ENCODE assay signal across 13 mouse cellular contexts in genomic region chr2:132989778-132990564, GRCm38 (mm10). TPM values are rescaled to one million over a fixed set of nuclear protein-coding genes. Genes with fewer than 3 reads are reported as not detected.
A peak's percentile ranks its signal among the peaks of the same experiment; 100 is the strongest.
DNase-seq lines count a peak whose midpoint lies in the region; ATAC-seq and TF ChIP-seq lines count a peak whose summit lies in the region.
"Had no signal": no experiment of that assay in that cellular context is flagged by ENCODE, and none has a peak within 500 bp of the region (broad histone marks: within the 10 kb centered on the region; RNA-seq: fewer than 3 reads in every experiment).

No protein-coding gene starts in this region.

- no peaks in the 10 kb centered on the region for H3K36me3 ChIP-seq in limb, embryonic 15.5 days
- no peaks in the 10 kb centered on the region for H3K36me3 ChIP-seq in limb, embryonic 10.5 days
- H3K36me3 ChIP-seq in heart, postnatal 0 days (replicated peaks; ENCODE audit: control insufficient read depth, insufficient read depth, low read length) = no peaks in the 10 kb centered on the region

- no peak overlapping the region for H3K4me3 ChIP-seq in limb, embryonic 15.5 days
- no peak overlapping the region for H3K4me3 ChIP-seq in limb, embryonic 10.5 days
- no peak overlapping the region for H3K4me3 ChIP-seq in heart, postnatal 0 days (ENCODE audit: low read depth, low read length)

- no peaks in the 10 kb centered on the region for H3K27me3 ChIP-seq in limb, embryonic 15.5 days
- no peaks in the 10 kb centered on the region for H3K27me3 ChIP-seq in limb, embryonic 10.5 days (ENCODE audit: low read depth, poor library complexity, severe bottlenecking)
- no peaks in the 10 kb centered on the region for H3K27me3 ChIP-seq in heart, postnatal 0 days (ENCODE audit: control insufficient read depth, insufficient read depth, low read length)

- DNase-seq in limb, embryonic 10.5 days (ENCODE audit: low spot score) = no peak
- peak; percentile 13 for DNase-seq in fibroblast of lung, adult 2 months (ENCODE audit: low read depth)
- DNase-seq in heart, postnatal 0 days (ENCODE audit: low spot score) = peak; percentile 6
- peak; percentile 36 for DNase-seq in skeletal muscle tissue, adult 2 months (ENCODE audit: low read depth, low spot score)
- no peak for DNase-seq in layer of hippocampus, adult 9-11 months
- no peak for DNase-seq in frontal cortex, postnatal 25 days (ENCODE audit: low spot score in 2 of 2)
- no peak for DNase-seq in left cerebral cortex, adult 9 months (ENCODE audit: low spot score in 2 of 2)
- DNase-seq: kidney, postnatal 14 days; right cerebral cortex, adult 18-20 months had no signal

- H3K9me3 ChIP-seq in limb, embryonic 15.5 days = no peaks in the 10 kb centered on the region
- no peaks in the 10 kb centered on the region for H3K9me3 ChIP-seq in limb, embryonic 10.5 days (replicated peaks)
- no peaks in the 10 kb centered on the region for H3K9me3 ChIP-seq in heart, postnatal 0 days (replicated peaks; ENCODE audit: control insufficient read depth, low read length)

- H3K4me1 ChIP-seq in limb, embryonic 15.5 days = peaks cover 14% of the 10 kb centered on the region
- H3K4me1 ChIP-seq in limb, embryonic 10.5 days = 0 out of 2 replicates have a peak, but pooled peaks cover 5% of the 10 kb centered on the region
- H3K4me1 ChIP-seq in heart, postnatal 0 days (ENCODE audit: control insufficient read depth, insufficient read depth) = no peaks in the 10 kb centered on the region; the same call in 1 of the 2 replicates

- 50% methylated on average over 11 of the region's 11 CpGs for WGBS in limb, embryonic 15.5 days
- 63% methylated on average over 11 of the region's 11 CpGs for WGBS in limb, embryonic 10.5 days
- 43% methylated on average over 11 of the region's 11 CpGs for WGBS in heart, postnatal 0 days

- ATAC-seq in limb, embryonic 15.5 days (ENCODE audit: insufficient number of reproducible peaks, low FRiP score, low TSS enrichment, low read depth) = 0 out of 2 replicates have a peak, but pooled peaks have one; percentile 17
- peak; percentile 49; the same call in 1 of the 2 replicates for ATAC-seq in heart, postnatal 0 days (ENCODE audit: insufficient read depth, low read depth)
- ATAC-seq: midbrain, embryonic 16.5 days had no signal

- no peak for TF ChIP-seq CTCF in heart, postnatal 0 days (IDR thresholded peaks at IDR 0.05; ENCODE audit: low read depth)

- no peak overlapping the region for H3K27ac ChIP-seq in limb, embryonic 15.5 days
- no peak overlapping the region for H3K27ac ChIP-seq in limb, embryonic 10.5 days
- H3K27ac ChIP-seq in heart, postnatal 0 days (ENCODE audit: low read depth) = no peak overlapping the region

- no peak overlapping the region for H3K9ac ChIP-seq in limb, embryonic 15.5 days
- H3K9ac ChIP-seq in heart, postnatal 0 days (replicated peaks; ENCODE audit: low read depth, low read length) = no peak overlapping the region

- no peak overlapping the region for H3K4me2 ChIP-seq in limb, embryonic 15.5 days
- peak overlapping the region; percentile 19 for H3K4me2 ChIP-seq in heart, postnatal 0 days (ENCODE audit: low read depth, low read length)

- TF ChIP-seq EP300 in heart, postnatal 0 days (IDR thresholded peaks at IDR 0.05; ENCODE audit: low read depth) = no peak

RNA-seq across cellular contexts. Expression of gene Fermt1, which starts 44.3 kb away (rescaled TPM):
- 20.9 and 24.4 TPM in 2 replicates for polyA plus RNA-seq in limb, embryonic 15.5 days (2015; fragmentation: Nextera tagmentation; extraction: Ambion mirVana)
- 12.1 and 17.3 TPM in 2 replicates for polyA plus RNA-seq in limb, embryonic 10.5 days (2016; fragmentation: Nextera tagmentation; extraction: Ambion mirVana)
- total RNA-seq in heart, postnatal 0 days (2014; rRNA removed; ENCODE audit: low replicate concordance) = not detected in 2 replicates
- not detected in 2 replicates for polyA plus RNA-seq in heart, postnatal 0 days (2015; fragmentation: Nextera tagmentation; extraction: Ambion mirVana)
- total RNA-seq: common myeloid progenitor, adult 5-6 weeks had no signal
- polyA plus RNA-seq: frontal cortex, adult 2 months; midbrain, embryonic 16.5 days had no signal

Comparison
In these comparisons a context has a peak if more than half of its experiments do, and no peak if none do; other contexts are left out.
1. DNase-seq: peak in fibroblast of lung, adult 2 months (single experiment), heart, postnatal 0 days (single experiment) and skeletal muscle tissue, adult 2 months (single experiment); none in limb, embryonic 10.5 days (single experiment), layer of hippocampus, adult 9-11 months (single experiment), frontal cortex, postnatal 25 days (0 of 2) and left cerebral cortex, adult 9 months (0 of 2).
2. RNA of gene Fermt1, which starts 44.3 kb away (polyA plus RNA-seq): 20.9 to 24.4 TPM in limb, embryonic 15.5 days and 12.1 to 17.3 TPM in limb, embryonic 10.5 days; not detected in heart, postnatal 0 days; every median in the first group is over 10 times any median in the second.